Mouse (Mus musculus) MEL (cell line): ENCODE data around the gene Efnb1. TPM values are rescaled to one million over a fixed set of nuclear protein-coding genes. Genes with fewer than 3 reads are reported as not detected.
"Not testable (repeated sequence)": the region's sequence is repeated elsewhere in the genome, so short reads cannot be mapped to it uniquely, and the experiment has no call there.

Experiments used
- DNase-seq: peaks from one replicate; pipeline ENCODE4 v3.0.0; 2011; ENCODE audit warnings: low read depth, low spot score
- H3K27ac ChIP-seq: 2 replicates; pipeline ENCODE4 v1.5.1; 2012; ENCODE audit warnings: low read depth, mild to moderate bottlenecking, control low read depth, low read length, moderate library complexity; ENCODE audit not compliant: control insufficient read depth
- H3K27me3 ChIP-seq, 2 experiments: fragments of 150-350 bp in 1 of 2; sonication (generic) in 1 of 2; 2 replicates each; pipeline ENCODE4 v1.6.1; 2012; ENCODE audit warnings: low read length in 2 of 2, mild to moderate bottlenecking in 2 of 2, improper control_type of control experiment in 1 of 2, moderate library complexity in 1 of 2; ENCODE audit not compliant: insufficient read depth in 2 of 2, control insufficient read depth in 1 of 2
- H3K36me3 ChIP-seq, 2 experiments: 2 replicates each; pipeline ENCODE4 v1.6.1; 2012 to 2014; ENCODE audit warnings: low read length in 2 of 2, improper control_type of control experiment in 1 of 2, inconsistent platforms in 1 of 2, mild to moderate bottlenecking in 1 of 2; ENCODE audit not compliant: insufficient read depth in 2 of 2, control insufficient read depth in 1 of 2
- H3K4me1 ChIP-seq, 2 experiments: fragments of 150-350 bp in 1 of 2; sonication (generic) in 1 of 2; 2 replicates each; pipeline ENCODE4 v1.6.1; 2012; ENCODE audit warnings: low read length in 2 of 2, improper control_type of control experiment in 1 of 2, mild to moderate bottlenecking in 1 of 2; ENCODE audit not compliant: insufficient read depth in 2 of 2, control insufficient read depth in 1 of 2
- H3K4me3 ChIP-seq, 2 experiments: fragments of 150-350 bp in 1 of 2; sonication (generic) in 1 of 2; 2 replicates each; pipeline ENCODE4 v1.5.1; 2012; ENCODE audit warnings: low read depth in 2 of 2, low read length in 2 of 2, mild to moderate bottlenecking in 2 of 2, moderate library complexity in 2 of 2, control low read depth in 1 of 2, improper control_type of control experiment in 1 of 2; ENCODE audit not compliant: control insufficient read depth in 1 of 2, insufficient read depth in 1 of 2
- H3K79me2 ChIP-seq: 2 replicates; pipeline ENCODE4 v1.6.1; 2012; ENCODE audit warnings: mild to moderate bottlenecking, low read length, moderate library complexity; ENCODE audit not compliant: control insufficient read depth, poor library complexity, insufficient read depth
- H3K9ac ChIP-seq: 2 replicates; pipeline ENCODE4 v1.6.1; 2012; ENCODE audit warnings: low read depth, mild to moderate bottlenecking, control low read depth, low read length, moderate library complexity; ENCODE audit not compliant: control insufficient read depth, poor library complexity, severe bottlenecking
- H3K9me3 ChIP-seq: fragments of 150-350 bp; sonication (generic); replicated peaks from 2 replicates; pipeline ENCODE4 v1.6.1; 2012; ENCODE audit warnings: mild to moderate bottlenecking, low read length, improper control_type of control experiment, moderate library complexity; ENCODE audit not compliant: insufficient read depth
- CHD1 ChIP-seq: IDR thresholded peaks from 2 replicates; pipeline ENCODE4 v1.6.1; 2012; ENCODE audit warnings: low read depth, mild to moderate bottlenecking, inconsistent platforms, low read length, improper control_type of control experiment
- CHD2 ChIP-seq: IDR thresholded peaks from 2 replicates; pipeline ENCODE4 v1.6.1; 2011; ENCODE audit warnings: low read length, improper control_type of control experiment
- E2F4 ChIP-seq: IDR thresholded peaks from 2 replicates; pipeline ENCODE4 v1.6.1; 2011; ENCODE audit warnings: low read depth, low read length, improper control_type of control experiment, borderline replicate concordance
- ELF1 ChIP-seq: IDR thresholded peaks from 2 replicates; pipeline ENCODE4 v1.6.1; 2014; ENCODE audit warnings: low read depth, mild to moderate bottlenecking, inconsistent platforms, low read length, improper control_type of control experiment, moderate library complexity
- EP300 ChIP-seq, 2 experiments: IDR thresholded peaks; 2 replicates each; pipeline ENCODE4 v1.6.1; 2011; ENCODE audit warnings: improper control_type of control experiment in 2 of 2, low read length in 2 of 2, low read depth in 1 of 2, mild to moderate bottlenecking in 1 of 2
- GABPA ChIP-seq: IDR thresholded peaks from 2 replicates; pipeline ENCODE4 v1.6.1; 2012; ENCODE audit warnings: low read depth, mild to moderate bottlenecking, inconsistent platforms, low read length, improper control_type of control experiment, moderate library complexity
- GATA1 ChIP-seq: IDR thresholded peaks from 2 replicates; pipeline ENCODE4 v1.6.1; 2011; ENCODE audit warnings: low read depth, low read length, improper control_type of control experiment
- MYB ChIP-seq: IDR thresholded peaks from 2 replicates; pipeline ENCODE4 v1.6.1; 2011; ENCODE audit warnings: mild to moderate bottlenecking, low read depth, low read length, improper control_type of control experiment
- RAD21 ChIP-seq: IDR thresholded peaks from 2 replicates; pipeline ENCODE4 v1.6.1; 2011; ENCODE audit warnings: mild to moderate bottlenecking, low read depth, low read length, improper control_type of control experiment
- TBP ChIP-seq: IDR thresholded peaks from 2 replicates; pipeline ENCODE4 v1.8.0; 2011; ENCODE audit warnings: low read depth, low read length, improper control_type of control experiment
- USF1 ChIP-seq: IDR thresholded peaks from 2 replicates; pipeline ENCODE4 v1.6.1; 2014; ENCODE audit warnings: low read depth, mild to moderate bottlenecking, inconsistent platforms, low read length, improper control_type of control experiment, moderate library complexity
- USF2 ChIP-seq, 2 experiments: IDR thresholded peaks; 2 replicates each; pipeline ENCODE4 v1.6.1; 2011 to 2012; ENCODE audit warnings: improper control_type of control experiment in 2 of 2, low read length in 2 of 2, borderline replicate concordance in 1 of 2, inconsistent platforms in 1 of 2, low read depth in 1 of 2, mild to moderate bottlenecking in 1 of 2; ENCODE audit not compliant: insufficient read depth in 1 of 2
- ZKSCAN1 ChIP-seq: IDR thresholded peaks from 2 replicates; pipeline ENCODE4 v1.6.1; 2012; ENCODE audit warnings: low read depth, mild to moderate bottlenecking, inconsistent platforms, low read length, improper control_type of control experiment, moderate library complexity
- ZMIZ1 ChIP-seq: IDR thresholded peaks from 2 replicates; pipeline ENCODE4 v1.6.1; 2012; ENCODE audit warnings: low read depth, mild to moderate bottlenecking, inconsistent platforms, low read length, improper control_type of control experiment, moderate library complexity
- polyA plus RNA-seq, 2 experiments: library from polyadenylated mRNA; stranded (reverse) in 1 of 2; unstranded in 1 of 2; fragments of >175 nt in 1 of 2; fragments of >200 nt in 1 of 2; gene quantifications; 2 replicates each; pipeline versions ENCODE4 v1.2.1 to v1.2.4; 2012; ENCODE audit warnings: low replicate concordance in 2 of 2, low read depth in 1 of 2; ENCODE audit not compliant: insufficient read length in 2 of 2, insufficient read depth in 1 of 2, missing spikeins in 1 of 2
- total RNA-seq: library from RNA; depleted of rRNA; stranded (reverse); fragments of 300-350 nt; gene quantifications from 2 replicates; pipeline ENCODE4 v1.2.3, GENCODE M21; 2012

The Efnb1 gene
- total and polyA plus RNA-seq, 3 experiments, result 6.0 to 8.2 TPM; not detected in 1

- no peak for TF ChIP-seq RAD21
- TF ChIP-seq ELF1, result peak; percentile 31; the same call in 1 of the 2 replicates
- TF ChIP-seq GATA1, result no peak
- TF ChIP-seq MYB, result no peak
Measured at GRCm38 (mm10) chrX:99135523-99136258, at the start of gene Efnb1 (continued).

DNA sequence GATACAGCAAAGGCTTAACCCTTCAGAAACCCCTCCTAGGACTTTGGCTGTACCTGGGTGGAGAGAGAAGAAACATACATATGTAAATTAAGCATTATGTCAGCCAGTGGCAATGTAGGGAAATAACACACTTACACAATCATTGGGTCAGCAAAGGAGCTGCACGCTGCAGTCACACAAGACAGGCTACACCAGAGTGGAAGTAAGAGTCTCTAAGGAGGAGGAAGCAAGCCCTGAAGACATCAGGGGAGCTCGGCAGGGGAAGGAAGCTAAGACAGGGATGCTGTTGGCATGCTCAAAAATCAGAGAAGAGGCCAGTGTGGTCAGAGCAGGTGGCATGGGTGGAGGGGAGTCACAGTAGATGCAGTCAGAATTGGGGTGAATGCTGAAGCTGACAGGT, 43.2 kb upstream of the Efnb1 start:
- Histone ChIP-seq H3K79me2 (no peaks in the 10 kb centered on the region), H3K27ac (no peak overlapping the region), H3K9me3 (no peaks in the 10 kb centered on the region), H3K9ac (no peak overlapping the region), H3K4me3 (no peak overlapping the region), H3K36me3 (no peaks in the 10 kb centered on the region), H3K4me1 (no peaks in the 10 kb centered on the region)
- TF ChIP-seq ELF1 (no peak), CHD2 (no peak), ZMIZ1 (no peak), RAD21 (no peak), E2F4 (no peak), TBP (no peak), USF1 (no peak), ZKSCAN1 (no peak), GABPA (no peak), EP300 (IDR thresholded peaks at IDR 0.05; ENCODE audit: low read depth in 1 of 2, low read length in 2 of 2) (no peak), USF2 (IDR thresholded peaks at IDR 0.05; ENCODE audit: borderline replicate concordance in 1 of 2, insufficient read depth in 1 of 2, low read depth in 1 of 2, low read length in 2 of 2) (no peak), CHD1 (no peak)
- TF ChIP-seq, all 39 proteins: peak for 0
- DNase-seq, result no peak
- H3K27me3 ChIP-seq, result no peaks in the 10 kb centered on the region

DNA sequence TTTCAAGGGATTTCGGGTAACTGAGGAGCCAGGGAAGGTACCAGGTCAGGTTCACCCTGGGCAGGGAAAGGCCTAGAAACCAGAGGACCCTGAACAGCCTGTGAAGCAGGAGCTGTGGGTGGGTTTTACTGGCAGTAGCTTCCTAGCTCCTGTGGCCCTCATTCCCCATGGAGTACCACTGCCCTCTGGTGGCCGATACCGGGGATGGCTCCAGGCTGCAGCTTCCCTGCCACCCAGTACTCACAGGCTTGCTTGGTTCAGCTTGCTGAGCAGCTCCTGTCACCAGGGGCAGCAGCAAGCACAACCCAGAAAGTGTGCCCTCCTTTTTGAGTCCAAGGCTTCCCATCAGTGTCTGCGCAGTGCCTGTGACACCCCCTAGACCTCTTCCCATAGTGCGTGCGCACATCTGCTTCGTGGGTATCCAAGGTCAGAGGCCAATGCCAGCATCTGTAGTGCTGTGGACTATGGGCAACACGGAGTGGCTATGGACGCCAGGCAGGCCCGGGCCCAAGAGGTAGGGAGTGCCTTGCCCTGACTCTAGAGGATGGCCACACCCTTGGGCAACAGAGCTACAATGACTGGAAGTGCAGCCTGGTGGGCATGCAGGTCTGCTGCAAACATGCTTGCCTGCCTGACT, 24.7 kb upstream of the Efnb1 start:
- not testable (repeated sequence) for H3K79me2 ChIP-seq, DNase-seq, H3K9me3 ChIP-seq, H3K36me3 ChIP-seq, H3K27ac ChIP-seq, H3K4me1 ChIP-seq, H3K9ac ChIP-seq, H3K4me3 ChIP-seq, H3K27me3 ChIP-seq
